Mouse (Mus musculus) Patski (cell line): ENCODE measurements around the gene Dohh. TPM values are rescaled to one million over a fixed set of nuclear protein-coding genes. Genes with fewer than 3 reads are reported as not detected.

Source experiments
- ATAC-seq: fragments of 100-300 bp; one replicate; pipeline ENCODE4 v1.8.0; 2021
- CTCF ChIA-PET: fragments of 350-600 bp; sonication (Branson Sonifier 250); formaldehyde crosslinking; loops from one replicate; lab custom pipeline; 2022; ENCODE audit warnings: inconsistent platforms; lab: Charles Lee
- POLR2A ChIA-PET: fragments of 350-600 bp; sonication (Branson Sonifier 250); formaldehyde crosslinking; loops from one replicate; lab custom pipeline; 2022; ENCODE audit warnings: antibody characterized with exemption, inconsistent platforms; lab: Charles Lee
- DNase-seq: peaks from one replicate; pipeline ENCODE4 v3.0.0-alpha.2; 2011; ENCODE audit warnings: low read depth, low spot score
- H3K27me3 ChIP-seq: fragments of 371-371 bp; one replicate; pipeline ENCODE4 v1.5.1; 2021
- CTCF ChIP-seq: fragments of 100-300 bp; IDR thresholded peaks from one replicate; pipeline ENCODE4 v1.5.1; 2021
- in situ Hi-C: fragments of 300-500 bp; cut with MboI; formaldehyde crosslinking; loops from 3 replicates; pipeline ENCODE4 v1.11.1; 2018; ENCODE audit warnings: low pct_unique_long_range_greater_than_20kb, mixed read lengths
- polyA plus RNA-seq: library from polyadenylated mRNA; unstranded; gene quantifications from one replicate; pipeline ENCODE4 v1.2.3, GENCODE M21; 2021

Dohh gene
- polyA plus RNA-seq, 1 experiment from 2014 or later, result 83.4 TPM

GRCm38 (mm10) chr10:81392781-81393185, 8.6 kb downstream of the Dohh start, which contains the start of gene Smim24:
Smim24 (plus strand) TSS chr10:81393051.
- CTCF ChIA-PET, result interaction anchor here (4.5 kb wide), 1 partner anchor 58 kb away, joined by 24 read pairs; no protein-coding TSS in a partner anchor
- in situ Hi-C loops, result loop anchor here (5.0 kb wide), 1 partner anchor 50 kb away; no protein-coding TSS in a partner anchor
- ATAC-seq, result no peak

GRCm38 (mm10) chr10:81393456-81394063, 9.3 kb downstream of the Dohh start:
- TF ChIP-seq CTCF, result no peak
- DNase-seq, result no peak
- ATAC-seq, result no peak
- CTCF ChIA-PET, result interaction anchor here (4.5 kb wide), 1 partner anchor 58 kb away, joined by 24 read pairs; no protein-coding TSS in a partner anchor
- in situ Hi-C loops, result loop anchor here (5.0 kb wide), 1 partner anchor 49 kb away; no protein-coding TSS in a partner anchor
- POLR2A ChIA-PET, result interaction anchor here (1.0 kb wide), 1 partner anchor 9 kb away, joined by 3 read pairs; no protein-coding TSS in a partner anchor
- no peaks in the 10 kb centered on the region for H3K27me3 ChIP-seq

More at GRCm38 (mm10) chr10:81392781-81393185, 8.6 kb downstream of the Dohh start, which contains the start of gene Smim24:
- TF ChIP-seq CTCF, result no peak
- POLR2A ChIA-PET, result interaction anchor here (0.9 kb wide), 1 partner anchor 36 kb away, joined by 3 read pairs; the partner anchor contains the start of gene Mfsd12
- no peak for DNase-seq
- no peaks in the 10 kb centered on the region for H3K27me3 ChIP-seq

- H3K27me3 ChIP-seq, result no peaks in the 10 kb centered on the region
- ATAC-seq (no peak), DNase-seq (no peak)
- ChIA-PET CTCF (interaction anchor here (0.8 to 4.5 kb wide), 6 partner anchors 10 to 64 kb away, joined by 3 to 24 read pairs (median 4); partner anchors contain the start of gene Fzr1), POLR2A (interaction anchor here (0.6 kb wide), 2 partner anchors 13 to 79 kb away, joined by 3 to 5 read pairs; no protein-coding TSS in a partner anchor)
- TF ChIP-seq CTCF, result no peak
- in situ Hi-C loops, result no loop called here
Measured at GRCm38 (mm10) chr10:81395127-81395526, 10.9 kb downstream of the Dohh start.

GRCm38 (mm10) chr10:81395865-81396264, 11.6 kb downstream of the Dohh start:
- TF ChIP-seq CTCF, result no peak
- ChIA-PET POLR2A (no interaction called here), CTCF (interaction anchor here (0.8 to 4.5 kb wide), 6 partner anchors 10 to 63 kb away, joined by 3 to 24 read pairs (median 4); partner anchors contain the start of gene Fzr1)
- in situ Hi-C loops, result no loop called here
- no peaks in the 10 kb centered on the region for H3K27me3 ChIP-seq
- ATAC-seq, result no peak
- no peak for DNase-seq

GRCm38 (mm10) chr10:81396749-81397148, 12.5 kb downstream of the Dohh start:
- no peak for DNase-seq
- POLR2A ChIA-PET, result no interaction called here
- in situ Hi-C loops, result no loop called here
- no peak for ATAC-seq
- CTCF ChIA-PET, result interaction anchor here (2.4 to 4.5 kb wide), 2 partner anchors 43 to 54 kb away, joined by 5 to 24 read pairs; no protein-coding TSS in a partner anchor
- H3K27me3 ChIP-seq, result no peaks in the 10 kb centered on the region
- TF ChIP-seq CTCF, result no peak

- CTCF ChIA-PET, result interaction anchor here (1.3 kb wide), 1 partner anchor 51 kb away, joined by 3 read pairs; no protein-coding TSS in a partner anchor
- in situ Hi-C loops, result no loop called here
- no peaks in the 10 kb centered on the region for H3K27me3 ChIP-seq
- DNase-seq, result no peak
- POLR2A ChIA-PET, result no interaction called here
- TF ChIP-seq CTCF, result no peak
- no peak for ATAC-seq
Measured at GRCm38 (mm10) chr10:81399296-81399695, 15.1 kb downstream of the Dohh start.

- DNase-seq (no peak), ATAC-seq (no peak)
- ChIA-PET POLR2A (no interaction called here), CTCF (interaction anchor here (1.3 kb wide), 1 partner anchor 50 kb away, joined by 3 read pairs; no protein-coding TSS in a partner anchor)
- TF ChIP-seq CTCF, result no peak
- H3K27me3 ChIP-seq, result no peaks in the 10 kb centered on the region
- in situ Hi-C loops, result no loop called here
Measured at GRCm38 (mm10) chr10:81399798-81400308, 15.6 kb downstream of the Dohh start.

GRCm38 (mm10) chr10:81400371-81401204, 16.4 kb downstream of the Dohh start:
- ChIA-PET POLR2A (no interaction called here), CTCF (interaction anchor here (1.3 to 1.4 kb wide), 2 partner anchors 10 to 50 kb away, joined by 3 to 5 read pairs; no protein-coding TSS in a partner anchor)
- no peaks in the 10 kb centered on the region for H3K27me3 ChIP-seq
- ATAC-seq (no peak), DNase-seq (no peak)
- no peak for TF ChIP-seq CTCF
- in situ Hi-C loops, result no loop called here

GRCm38 (mm10) chr10:81401205-81401520, 16.9 kb downstream of the Dohh start:
- DNase-seq (no peak), ATAC-seq (no peak)
- POLR2A ChIA-PET, result no interaction called here

More at GRCm38 (mm10) chr10:81401205-81401520, 16.9 kb downstream of the Dohh start:
- CTCF ChIA-PET, result interaction anchor here (1.4 kb wide), 1 partner anchor 11 kb away, joined by 5 read pairs; no protein-coding TSS in a partner anchor
- H3K27me3 ChIP-seq, result no peaks in the 10 kb centered on the region
- TF ChIP-seq CTCF, result no peak
- in situ Hi-C loops, result no loop called here
